Comparison of ENCODE assay signal across 17 mouse cellular contexts in genomic region chr2:137271575-137272180, GRCm38 (mm10).
DNase-seq lines count a peak whose midpoint lies in the region; ATAC-seq and TF ChIP-seq lines count a peak whose summit lies in the region.
"Had no signal": no experiment of that assay in that cellular context is flagged by ENCODE, and none has a peak within 500 bp of the region (broad histone marks: within the 10 kb centered on the region; RNA-seq: fewer than 3 reads in every experiment).

No protein-coding gene starts in this region.

- H3K4me3 ChIP-seq in embryonic facial prominence, embryonic 12.5 days, result no peak overlapping the region
- no peak overlapping the region for H3K4me3 ChIP-seq in embryonic facial prominence, embryonic 10.5 days
- H3K4me3 ChIP-seq in kidney, postnatal 0 days (replicated peaks; ENCODE audit: low read depth, low read length), result no peak overlapping the region
- no peak overlapping the region for H3K4me3 ChIP-seq in kidney, adult 2 months (ENCODE audit: insufficient read depth, low read depth, low read length)
- no peak overlapping the region for H3K4me3 ChIP-seq in stomach, embryonic 14.5 days (ENCODE audit: low read depth, low read length)
- no peak overlapping the region for H3K4me3 ChIP-seq in stomach, postnatal 0 days (ENCODE audit: low read depth, low read length)
- no peak overlapping the region for H3K4me3 ChIP-seq in hindbrain, embryonic 13.5 days
- H3K4me3 ChIP-seq: embryonic facial prominence, embryonic 13.5 days; forebrain, embryonic 13.5 days; layer of hippocampus, adult 2 months; liver, embryonic 15.5 days; neural tube, embryonic 13.5 days had no signal

- TF ChIP-seq CTCF in kidney, postnatal 0 days (IDR thresholded peaks at IDR 0.05; ENCODE audit: low read depth), result no peak
- TF ChIP-seq CTCF in kidney, adult 2 months (conservative IDR thresholded peaks at IDR 0.05; ENCODE audit: insufficient read depth, insufficient read length, low read depth, low read length), result no peak
- no peak for TF ChIP-seq CTCF in stomach, postnatal 0 days (IDR thresholded peaks at IDR 0.05; ENCODE audit: low read depth)

- no peaks in the 10 kb centered on the region for H3K36me3 ChIP-seq in embryonic facial prominence, embryonic 12.5 days
- H3K36me3 ChIP-seq in embryonic facial prominence, embryonic 10.5 days (replicated peaks), result no peaks in the 10 kb centered on the region
- no peaks in the 10 kb centered on the region for H3K36me3 ChIP-seq in kidney, postnatal 0 days (ENCODE audit: insufficient read depth, low read length)
- H3K36me3 ChIP-seq in kidney, adult 2 months (ENCODE audit: control insufficient read depth, insufficient read depth, low read length), result no peaks in the 10 kb centered on the region
- H3K36me3 ChIP-seq in stomach, embryonic 14.5 days (ENCODE audit: control insufficient read depth, insufficient read depth, low read length), result no peaks in the 10 kb centered on the region
- no peaks in the 10 kb centered on the region for H3K36me3 ChIP-seq in stomach, postnatal 0 days (ENCODE audit: control insufficient read depth, insufficient read depth, low read length)
- no peaks in the 10 kb centered on the region for H3K36me3 ChIP-seq in hindbrain, embryonic 13.5 days
- H3K36me3 ChIP-seq: embryonic facial prominence, embryonic 13.5 days; liver, embryonic 15.5 days; neural tube, embryonic 13.5 days had no signal

- no peak overlapping the region for H3K9ac ChIP-seq in embryonic facial prominence, embryonic 12.5 days
- H3K9ac ChIP-seq in kidney, postnatal 0 days (ENCODE audit: low read depth, low read length), result no peak overlapping the region
- no peak overlapping the region for H3K9ac ChIP-seq in stomach, embryonic 14.5 days (replicated peaks; ENCODE audit: low read depth, low read length)
- H3K9ac ChIP-seq in stomach, postnatal 0 days (ENCODE audit: low read length), result no peak overlapping the region
- H3K9ac ChIP-seq in hindbrain, embryonic 13.5 days, result no peak overlapping the region
- H3K9ac ChIP-seq: embryonic facial prominence, embryonic 13.5 days; forebrain, embryonic 13.5 days; liver, embryonic 15.5 days; neural tube, embryonic 13.5 days had no signal

- no peaks in the 10 kb centered on the region for H3K27me3 ChIP-seq in embryonic facial prominence, embryonic 12.5 days
- no peaks in the 10 kb centered on the region for H3K27me3 ChIP-seq in embryonic facial prominence, embryonic 10.5 days (replicated peaks; ENCODE audit: low read depth, poor library complexity, severe bottlenecking)
- H3K27me3 ChIP-seq in kidney, postnatal 0 days (ENCODE audit: insufficient read depth, low read length), result no peaks in the 10 kb centered on the region
- H3K27me3 ChIP-seq in kidney, adult 2 months (replicated peaks; ENCODE audit: control insufficient read depth, insufficient read depth, low read length), result no peaks in the 10 kb centered on the region
- H3K27me3 ChIP-seq in stomach, embryonic 14.5 days (ENCODE audit: control insufficient read depth, insufficient read depth, low read length), result no peaks in the 10 kb centered on the region
- H3K27me3 ChIP-seq in stomach, postnatal 0 days (ENCODE audit: control insufficient read depth, insufficient read depth, low read length), result no peaks in the 10 kb centered on the region
- H3K27me3 ChIP-seq in hindbrain, embryonic 13.5 days, result no peaks in the 10 kb centered on the region
- H3K27me3 ChIP-seq: embryonic facial prominence, embryonic 13.5 days; forebrain, embryonic 13.5 days; liver, embryonic 15.5 days; neural tube, embryonic 13.5 days had no signal

- H3K4me1 ChIP-seq in embryonic facial prominence, embryonic 12.5 days, result peaks cover 7% of the 10 kb centered on the region
- H3K4me1 ChIP-seq in embryonic facial prominence, embryonic 10.5 days, result peaks cover 4% of the 10 kb centered on the region
- no peaks in the 10 kb centered on the region for H3K4me1 ChIP-seq in kidney, postnatal 0 days (replicated peaks; ENCODE audit: insufficient read depth, low read length)
- H3K4me1 ChIP-seq in kidney, adult 2 months (ENCODE audit: control insufficient read depth, insufficient read depth, low read length), result no peaks in the 10 kb centered on the region
- no peaks in the 10 kb centered on the region for H3K4me1 ChIP-seq in stomach, embryonic 14.5 days (ENCODE audit: control insufficient read depth, insufficient read depth, low read length)
- H3K4me1 ChIP-seq in stomach, postnatal 0 days (replicated peaks; ENCODE audit: control insufficient read depth, insufficient read depth), result no peaks in the 10 kb centered on the region
- no peaks in the 10 kb centered on the region for H3K4me1 ChIP-seq in hindbrain, embryonic 13.5 days (replicated peaks)
- H3K4me1 ChIP-seq: forebrain, embryonic 13.5 days; liver, embryonic 15.5 days; neural tube, embryonic 13.5 days had no signal

- no peak overlapping the region for H3K4me2 ChIP-seq in embryonic facial prominence, embryonic 12.5 days (replicated peaks)
- no peak overlapping the region for H3K4me2 ChIP-seq in kidney, postnatal 0 days (ENCODE audit: low read length)
- H3K4me2 ChIP-seq in stomach, embryonic 14.5 days (replicated peaks; ENCODE audit: low read depth, low read length), result no peak overlapping the region
- H3K4me2 ChIP-seq in stomach, postnatal 0 days (replicated peaks; ENCODE audit: low read depth), result no peak overlapping the region
- no peak overlapping the region for H3K4me2 ChIP-seq in hindbrain, embryonic 13.5 days
- H3K4me2 ChIP-seq: embryonic facial prominence, embryonic 13.5 days; forebrain, embryonic 13.5 days; liver, embryonic 15.5 days; neural tube, embryonic 13.5 days had no signal

- WGBS in embryonic facial prominence, embryonic 12.5 days, result 41% methylated on average over 5 of the region's 5 CpGs
- WGBS in embryonic facial prominence, embryonic 10.5 days, result 56% methylated on average over 5 of the region's 5 CpGs
- 45% methylated on average over 5 of the region's 5 CpGs for WGBS in kidney, postnatal 0 days
- 58% methylated on average over 5 of the region's 5 CpGs for WGBS in kidney, adult 2 months
- 59% methylated on average over 5 of the region's 5 CpGs for WGBS in stomach, embryonic 14.5 days
- 50% methylated on average over 5 of the region's 5 CpGs for WGBS in stomach, postnatal 0 days
- WGBS in hindbrain, embryonic 13.5 days, result 80% methylated on average over 5 of the region's 5 CpGs

- DNase-seq in embryonic facial prominence, embryonic 10.5 days (ENCODE audit: low spot score), result no peak
- peak; percentile 74 for DNase-seq in kidney, postnatal 0 days (ENCODE audit: low spot score)
- no peak for DNase-seq in kidney, adult 2 months
- DNase-seq in stomach, postnatal 0 days (ENCODE audit: low spot score), result no peak
- DNase-seq in cerebellum, postnatal 14 days, result no peak
- DNase-seq: adrenal gland, adult 2 months; cerebellum, adult 8-10 months; right cerebral cortex, postnatal 4 days; thymus, postnatal 25 days had no signal

- no peak overlapping the region for H3K27ac ChIP-seq in embryonic facial prominence, embryonic 12.5 days
- no peak overlapping the region for H3K27ac ChIP-seq in embryonic facial prominence, embryonic 10.5 days (replicated peaks)
- no peak overlapping the region for H3K27ac ChIP-seq in kidney, postnatal 0 days
- H3K27ac ChIP-seq in kidney, adult 2 months (ENCODE audit: insufficient read depth, low read depth, low read length), result no peak overlapping the region
- H3K27ac ChIP-seq in stomach, embryonic 14.5 days (ENCODE audit: low read length), result no peak overlapping the region
- H3K27ac ChIP-seq in stomach, postnatal 0 days (replicated peaks), result no peak overlapping the region
- no peak overlapping the region for H3K27ac ChIP-seq in hindbrain, embryonic 13.5 days
- H3K27ac ChIP-seq: embryonic facial prominence, embryonic 13.5 days; forebrain, embryonic 13.5 days; layer of hippocampus, adult 2 months; liver, embryonic 15.5 days; neural tube, embryonic 13.5 days had no signal

- no peak for TF ChIP-seq EP300 in stomach, postnatal 0 days (optimal IDR thresholded peaks at IDR 0.05)

- ATAC-seq in embryonic facial prominence, embryonic 12.5 days (ENCODE audit: insufficient number of reproducible peaks, insufficient read depth, low FRiP score, low TSS enrichment), result 0 out of 2 replicates have a peak, but pooled peaks have one; percentile 67
- no peak for ATAC-seq in kidney, postnatal 0 days (replicated peaks; ENCODE audit: low FRiP score, low read depth)
- peak; percentile 56; the same call in 1 of the 2 replicates for ATAC-seq in stomach, embryonic 14.5 days (ENCODE audit: insufficient number of reproducible peaks, insufficient read depth, low FRiP score, low read depth)
- no peak for ATAC-seq in stomach, postnatal 0 days (ENCODE audit: low FRiP score, low TSS enrichment)
- no peak for ATAC-seq in hindbrain, embryonic 13.5 days (ENCODE audit: low FRiP score)
- ATAC-seq: forebrain, embryonic 13.5 days had no signal

- TF ChIP-seq POLR2A in kidney, adult 2 months (IDR thresholded peaks at IDR 0.05; ENCODE audit: low read depth, low read length), result no peak

- no peaks in the 10 kb centered on the region for H3K9me3 ChIP-seq in embryonic facial prominence, embryonic 12.5 days
- H3K9me3 ChIP-seq in embryonic facial prominence, embryonic 10.5 days, result no peaks in the 10 kb centered on the region
- H3K9me3 ChIP-seq in kidney, postnatal 0 days (replicated peaks; ENCODE audit: low read length), result no peaks in the 10 kb centered on the region
- H3K9me3 ChIP-seq in stomach, embryonic 14.5 days (ENCODE audit: control insufficient read depth, low read depth, low read length), result no peaks in the 10 kb centered on the region
- H3K9me3 ChIP-seq in stomach, postnatal 0 days (ENCODE audit: control insufficient read depth, low read length), result no peaks in the 10 kb centered on the region
- no peaks in the 10 kb centered on the region for H3K9me3 ChIP-seq in hindbrain, embryonic 13.5 days
- H3K9me3 ChIP-seq: embryonic facial prominence, embryonic 13.5 days; forebrain, embryonic 13.5 days; liver, embryonic 15.5 days; neural tube, embryonic 13.5 days had no signal

Comparison
In these comparisons a context has a peak if more than half of its experiments do, and no peak if none do; other contexts are left out.
1. ATAC-seq: peak in embryonic facial prominence, embryonic 12.5 days (single experiment) and stomach, embryonic 14.5 days (single experiment); none in kidney, postnatal 0 days (single experiment), stomach, postnatal 0 days (single experiment) and hindbrain, embryonic 13.5 days (single experiment).